Mouse (Mus musculus): ENCODE results near the gene Gm42517. TPM values are rescaled to one million over a fixed set of nuclear protein-coding genes. Genes with fewer than 3 reads are reported as not detected.

Gene Gm42517
- polyA plus RNA-seq, 1 experiment from 2014 or later: 0.11 TPM

GRCm38 (mm10) chr5:108378346-108378745, 10.6 kb upstream of the Gm42517 start:
- no peak overlapping the region for H3K4me3 ChIP-seq (ENCODE audit: low read depth, low read length)
- DNase-seq (ENCODE audit: low spot score, missing footprints) (no peak), ATAC-seq (ENCODE audit: low FRiP score) (no peak)
- H3K9me3 ChIP-seq (ENCODE audit: control insufficient read depth, low read length): no peaks in the 10 kb centered on the region
- H3K4me1 ChIP-seq (ENCODE audit: control insufficient read depth, insufficient read depth, low read length): no peaks in the 10 kb centered on the region
- H3K4me2 ChIP-seq: no peak overlapping the region
- no peak overlapping the region for H3K27ac ChIP-seq (ENCODE audit: low read depth, low read length)
- WGBS: 84% methylated on average over 4 of the region's 4 CpGs
- H3K9ac ChIP-seq (ENCODE audit: low read length): no peak overlapping the region
- no peaks in the 10 kb centered on the region for H3K27me3 ChIP-seq (ENCODE audit: control insufficient read depth, insufficient read depth, low read length)
- no peaks in the 10 kb centered on the region for H3K36me3 ChIP-seq (ENCODE audit: control insufficient read depth, insufficient read depth, low read length)

GRCm38 (mm10) chr5:108376059-108376458, 8.3 kb upstream of the Gm42517 start:
- no peaks in the 10 kb centered on the region for H3K9me3 ChIP-seq (ENCODE audit: control insufficient read depth, low read length)
- H3K9ac ChIP-seq (ENCODE audit: low read length): no peak overlapping the region
- H3K27me3 ChIP-seq (ENCODE audit: control insufficient read depth, insufficient read depth, low read length): peaks cover 3% of the 10 kb centered on the region; the same call in 1 of the 2 replicates
- H3K4me3 ChIP-seq (ENCODE audit: low read depth, low read length): no peak overlapping the region
- H3K36me3 ChIP-seq (ENCODE audit: control insufficient read depth, insufficient read depth, low read length): no peaks in the 10 kb centered on the region
- no peak overlapping the region for H3K27ac ChIP-seq (ENCODE audit: low read depth, low read length)
- ATAC-seq (ENCODE audit: low FRiP score): no peak
- no peaks in the 10 kb centered on the region for H3K4me1 ChIP-seq (ENCODE audit: control insufficient read depth, insufficient read depth, low read length)
- no peak overlapping the region for H3K4me2 ChIP-seq
- no peak for DNase-seq (ENCODE audit: low spot score, missing footprints)
- WGBS: 79% methylated on average over 1 of the region's 1 CpGs

GRCm38 (mm10) chr5:108374079-108374478, 6.4 kb upstream of the Gm42517 start:
- WGBS: 84% methylated on average over 5 of the region's 5 CpGs

GRCm38 (mm10) chr5:108369964-108370363, 2.2 kb upstream of the Gm42517 start:
- ATAC-seq (ENCODE audit: low FRiP score) (no peak), DNase-seq (ENCODE audit: low spot score, missing footprints) (peak; percentile 87)
- Histone ChIP-seq H3K27ac (ENCODE audit: low read depth, low read length) (no peak overlapping the region), H3K4me1 (ENCODE audit: control insufficient read depth, insufficient read depth, low read length) (peaks cover 14% of the 10 kb centered on the region), H3K4me3 (ENCODE audit: low read depth, low read length) (no peak overlapping the region), H3K9ac (ENCODE audit: low read length) (no peak overlapping the region), H3K9me3 (ENCODE audit: control insufficient read depth, low read length) (no peaks in the 10 kb centered on the region), H3K27me3 (ENCODE audit: control insufficient read depth, insufficient read depth, low read length) (peaks cover 63% of the 10 kb centered on the region), H3K4me2 (no peak overlapping the region), H3K36me3 (ENCODE audit: control insufficient read depth, insufficient read depth, low read length) (no peaks in the 10 kb centered on the region)
- WGBS: 1% methylated on average over 6 of the region's 6 CpGs

More at GRCm38 (mm10) chr5:108374079-108374478, 6.4 kb upstream of the Gm42517 start:
- Histone ChIP-seq H3K9me3 (ENCODE audit: control insufficient read depth, low read length) (no peaks in the 10 kb centered on the region), H3K4me2 (no peak overlapping the region), H3K9ac (ENCODE audit: low read length) (no peak overlapping the region), H3K27ac (ENCODE audit: low read depth, low read length) (no peak overlapping the region), H3K4me1 (ENCODE audit: control insufficient read depth, insufficient read depth, low read length) (no peaks in the 10 kb centered on the region), H3K36me3 (ENCODE audit: control insufficient read depth, insufficient read depth, low read length) (no peaks in the 10 kb centered on the region), H3K4me3 (ENCODE audit: low read depth, low read length) (no peak overlapping the region), H3K27me3 (ENCODE audit: control insufficient read depth, insufficient read depth, low read length) (peaks cover 23% of the 10 kb centered on the region)
- DNase-seq (ENCODE audit: low spot score, missing footprints) (no peak), ATAC-seq (ENCODE audit: low FRiP score) (no peak)

- no peak for ATAC-seq (ENCODE audit: low FRiP score)
- WGBS: under 1% methylated on average over 48 of the region's 49 CpGs
Measured at GRCm38 (mm10) chr5:108368851-108369621, 1.3 kb upstream of the Gm42517 start.

GRCm38 (mm10) chr5:108368446-108368845, 724 bp upstream of the Gm42517 start:
- peak overlapping the region; percentile 21 for H3K4me3 ChIP-seq (ENCODE audit: low read depth, low read length)
- no peak overlapping the region for H3K9ac ChIP-seq (ENCODE audit: low read length)
- H3K4me2 ChIP-seq: peak overlapping the region; percentile 90
- H3K36me3 ChIP-seq (ENCODE audit: control insufficient read depth, insufficient read depth, low read length): no peaks in the 10 kb centered on the region
- ATAC-seq (ENCODE audit: low FRiP score) (0 out of 2 replicates have a peak, but pooled peaks have one; percentile 10), DNase-seq (ENCODE audit: low spot score, missing footprints) (peak; percentile 93)
- peaks cover 69% of the 10 kb centered on the region for H3K27me3 ChIP-seq (ENCODE audit: control insufficient read depth, insufficient read depth, low read length)
- H3K9me3 ChIP-seq (ENCODE audit: control insufficient read depth, low read length): no peaks in the 10 kb centered on the region
- 2% methylated on average over 6 of the region's 6 CpGs for WGBS
- H3K27ac ChIP-seq (ENCODE audit: low read depth, low read length): no peak overlapping the region
- H3K4me1 ChIP-seq (ENCODE audit: control insufficient read depth, insufficient read depth, low read length): peaks cover 14% of the 10 kb centered on the region

More at GRCm38 (mm10) chr5:108368851-108369621, 1.3 kb upstream of the Gm42517 start:
- peak; percentile 93 for DNase-seq (ENCODE audit: low spot score, missing footprints)
- Histone ChIP-seq H3K4me3 (ENCODE audit: low read depth, low read length) (peak overlapping the region; percentile 21), H3K9me3 (ENCODE audit: control insufficient read depth, low read length) (no peaks in the 10 kb centered on the region), H3K27ac (ENCODE audit: low read depth, low read length) (no peak overlapping the region), H3K36me3 (ENCODE audit: control insufficient read depth, insufficient read depth, low read length) (no peaks in the 10 kb centered on the region), H3K4me2 (peak overlapping the region; percentile 35), H3K4me1 (ENCODE audit: control insufficient read depth, insufficient read depth, low read length) (peaks cover 14% of the 10 kb centered on the region), H3K9ac (ENCODE audit: low read length) (no peak overlapping the region), H3K27me3 (ENCODE audit: control insufficient read depth, insufficient read depth, low read length) (peaks cover 65% of the 10 kb centered on the region)

- 0% methylated on average over 76 of the region's 100 CpGs for WGBS
- Histone ChIP-seq H3K4me1 (ENCODE audit: control insufficient read depth, insufficient read depth, low read length) (peaks cover 14% of the 10 kb centered on the region), H3K4me2 (peak overlapping the region; percentile 90), H3K9me3 (ENCODE audit: control insufficient read depth, low read length) (no peaks in the 10 kb centered on the region), H3K36me3 (ENCODE audit: control insufficient read depth, insufficient read depth, low read length) (no peaks in the 10 kb centered on the region), H3K9ac (ENCODE audit: low read length) (peak overlapping the region; percentile 43), H3K4me3 (ENCODE audit: low read depth, low read length) (peak overlapping the region; percentile 54), H3K27me3 (ENCODE audit: control insufficient read depth, insufficient read depth, low read length) (peaks cover 69% of the 10 kb centered on the region), H3K27ac (ENCODE audit: low read depth, low read length) (no peak overlapping the region)
- peak; percentile 70 for ATAC-seq (ENCODE audit: low FRiP score)
- DNase-seq (ENCODE audit: low spot score, missing footprints): peak; percentile 96
Measured at GRCm38 (mm10) chr5:108366984-108367841, 509 bp downstream of the Gm42517 start.

GRCm38 (mm10) chr5:108366328-108366983, 1.3 kb downstream of the Gm42517 start:
- Histone ChIP-seq H3K4me2 (peak overlapping the region; percentile 90), H3K9me3 (ENCODE audit: control insufficient read depth, low read length) (no peaks in the 10 kb centered on the region), H3K4me1 (ENCODE audit: control insufficient read depth, insufficient read depth, low read length) (peaks cover 14% of the 10 kb centered on the region), H3K4me3 (ENCODE audit: low read depth, low read length) (peak overlapping the region; percentile 54), H3K9ac (ENCODE audit: low read length) (peak overlapping the region; percentile 16; the same call in 1 of the 2 replicates), H3K27ac (ENCODE audit: low read depth, low read length) (no peak overlapping the region), H3K27me3 (ENCODE audit: control insufficient read depth, insufficient read depth, low read length) (peaks cover 66% of the 10 kb centered on the region), H3K36me3 (ENCODE audit: control insufficient read depth, insufficient read depth, low read length) (no peaks in the 10 kb centered on the region)
- peak; percentile 8; the same call in 1 of the 2 replicates for ATAC-seq (ENCODE audit: low FRiP score)
- DNase-seq (ENCODE audit: low spot score, missing footprints): peak; percentile 88
- whole genome bisulfite sequencing: 2% methylated on average over 59 of the region's 60 CpGs

Data from midbrain, embryonic 11.5 days (tissue).